Comparison of ENCODE assay signal across 8 mouse cellular contexts in genomic region chr7:110164103-110164681, GRCm38 (mm10). TPM values are rescaled to one million over a fixed set of nuclear protein-coding genes. Genes with fewer than 3 reads are reported as not detected.
DNase-seq lines count a peak whose midpoint lies in the region; ATAC-seq and TF ChIP-seq lines count a peak whose summit lies in the region.

No protein-coding gene starts in this region.

- under 1% methylated on average over 24 of the region's 24 CpGs for WGBS in heart, embryonic 11.5 days (ENCODE audit: insufficient replicate concordance)
- WGBS in kidney, embryonic 16.5 days, result under 1% methylated on average over 24 of the region's 24 CpGs
- WGBS in liver, adult 2 months, result under 1% methylated on average over 24 of the region's 24 CpGs

- peak overlapping the region; percentile 36 for H3K4me3 ChIP-seq in C2C12 (ENCODE audit: insufficient read depth, poor library complexity, severe bottlenecking)
- H3K4me3 ChIP-seq in erythroblast, embryonic 14.5 days (replicated peaks), result peak overlapping the region; percentile 80
- H3K4me3 ChIP-seq in heart, embryonic 11.5 days (ENCODE audit: low read depth, low read length), result peak overlapping the region; percentile 49
- peak overlapping the region; percentile 53 for H3K4me3 ChIP-seq in kidney, embryonic 16.5 days (ENCODE audit: low read length)
- peak overlapping the region; percentile 50 for H3K4me3 ChIP-seq in liver, adult 2 months (ENCODE audit: insufficient read depth, low read depth, low read length)
- H3K4me3 ChIP-seq in myocyte, result peak overlapping the region; percentile 50

- DNase-seq in brain, embryonic 14.5 days (ENCODE audit: low read depth), result peak; percentile 94
- DNase-seq in liver, adult 2 months (ENCODE audit: extremely low read depth, low read depth, low spot score), result peak; percentile 97
- DNase-seq in splenic B cell, adult 2 months (ENCODE audit: low read depth, low spot score), result peak; percentile 88

- TF ChIP-seq POLR2A in brain, embryonic 14.5 days (IDR thresholded peaks at IDR 0.05; ENCODE audit: borderline replicate concordance, extremely low read depth, insufficient read depth, insufficient read length, poor library complexity, severe bottlenecking), result peak; percentile 30; the same call in 1 of the 2 replicates
- no peak for TF ChIP-seq POLR2A in liver, adult 2 months (IDR thresholded peaks at IDR 0.05; ENCODE audit: extremely low read depth, insufficient read depth, low read length)
- peak; percentile 53 for TF ChIP-seq POLR2A in myocyte (IDR thresholded peaks at IDR 0.05; ENCODE audit: insufficient read length, low read depth)

- H3K4me2 ChIP-seq in heart, embryonic 11.5 days, result peak overlapping the region; percentile 80
- peak overlapping the region; percentile 84 for H3K4me2 ChIP-seq in kidney, embryonic 16.5 days (replicated peaks; ENCODE audit: low read depth, low read length)
- H3K4me2 ChIP-seq in myocyte (ENCODE audit: low read depth), result peak overlapping the region; percentile 99

- H3K27me3 ChIP-seq in C2C12 (ENCODE audit: control insufficient read depth, insufficient read depth, insufficient read length), result no peaks in the 10 kb centered on the region
- H3K27me3 ChIP-seq in erythroblast, embryonic 14.5 days (ENCODE audit: control insufficient read depth), result no peaks in the 10 kb centered on the region
- no peaks in the 10 kb centered on the region for H3K27me3 ChIP-seq in heart, embryonic 11.5 days (ENCODE audit: control insufficient read depth, insufficient read depth, low read length)
- no peaks in the 10 kb centered on the region for H3K27me3 ChIP-seq in kidney, embryonic 16.5 days (ENCODE audit: insufficient read depth, low read length)
- H3K27me3 ChIP-seq in liver, adult 2 months (ENCODE audit: control insufficient read depth, insufficient read depth, low read length), result no peaks in the 10 kb centered on the region
- H3K27me3 ChIP-seq in myocyte (ENCODE audit: control insufficient read depth, insufficient read depth, insufficient read length), result no peaks in the 10 kb centered on the region
- no peaks in the 10 kb centered on the region for H3K27me3 ChIP-seq in splenic B cell, adult 2 months (ENCODE audit: control insufficient read depth, insufficient read depth, low read length, poor library complexity, severe bottlenecking)

- peak overlapping the region; percentile 91 for H3K9ac ChIP-seq in heart, embryonic 11.5 days (ENCODE audit: low read depth, low read length)
- peak overlapping the region; percentile 80 for H3K9ac ChIP-seq in kidney, embryonic 16.5 days (replicated peaks; ENCODE audit: low read length)
- peak overlapping the region; percentile 80 for H3K9ac ChIP-seq in liver, adult 2 months (ENCODE audit: low read depth, low read length)

- peak; percentile 80 for ATAC-seq in heart, embryonic 11.5 days (replicated peaks; ENCODE audit: insufficient number of reproducible peaks, low FRiP score, low TSS enrichment)
- ATAC-seq in kidney, embryonic 16.5 days (ENCODE audit: low FRiP score, low TSS enrichment), result peak; percentile 91

- peak; percentile 54 for TF ChIP-seq CTCF in C2C12 (IDR thresholded peaks at IDR 0.05; ENCODE audit: control insufficient read depth, insufficient read depth, insufficient read length)
- TF ChIP-seq CTCF in brain, embryonic 14.5 days (IDR thresholded peaks at IDR 0.05; ENCODE audit: borderline replicate concordance, extremely low read depth, insufficient read depth, insufficient read length), result peak; percentile 72
- peak; percentile 81 for TF ChIP-seq CTCF in liver, adult 2 months (IDR thresholded peaks at IDR 0.05; ENCODE audit: low read depth, low read length)

- no peaks in the 10 kb centered on the region for H3K9me3 ChIP-seq in erythroblast, embryonic 14.5 days (ENCODE audit: control insufficient read depth, low read length)
- H3K9me3 ChIP-seq in heart, embryonic 11.5 days (replicated peaks; ENCODE audit: control insufficient read depth, low read length), result no peaks in the 10 kb centered on the region
- no peaks in the 10 kb centered on the region for H3K9me3 ChIP-seq in kidney, embryonic 16.5 days (ENCODE audit: low read length)

- peak overlapping the region; percentile 70 for H3ac ChIP-seq in C2C12 (ENCODE audit: control insufficient read depth, insufficient read length, low read depth)
- H3ac ChIP-seq in myocyte (ENCODE audit: control insufficient read depth, insufficient read length), result peak overlapping the region; percentile 20

- no peaks in the 10 kb centered on the region for H3K36me3 ChIP-seq in C2C12 (ENCODE audit: control insufficient read depth, insufficient read depth)
- H3K36me3 ChIP-seq in erythroblast, embryonic 14.5 days (ENCODE audit: control insufficient read depth), result no peaks in the 10 kb centered on the region
- H3K36me3 ChIP-seq in heart, embryonic 11.5 days (ENCODE audit: control insufficient read depth, insufficient read depth, low read length), result no peaks in the 10 kb centered on the region
- no peaks in the 10 kb centered on the region for H3K36me3 ChIP-seq in kidney, embryonic 16.5 days (ENCODE audit: insufficient read depth, low read length)
- H3K36me3 ChIP-seq in liver, adult 2 months (ENCODE audit: control insufficient read depth, insufficient read depth, low read length), result no peaks in the 10 kb centered on the region
- H3K36me3 ChIP-seq in myocyte (ENCODE audit: control insufficient read depth, insufficient read depth), result no peaks in the 10 kb centered on the region
- H3K36me3 ChIP-seq in splenic B cell, adult 2 months (ENCODE audit: control insufficient read depth, insufficient read depth, low read length, poor library complexity, severe bottlenecking), result no peaks in the 10 kb centered on the region

- peak overlapping the region; percentile 97 for H3K27ac ChIP-seq in heart, embryonic 11.5 days (ENCODE audit: low read depth, low read length)
- peak overlapping the region; percentile 96 for H3K27ac ChIP-seq in kidney, embryonic 16.5 days (ENCODE audit: low read length)
- H3K27ac ChIP-seq in liver, adult 2 months (replicated peaks; ENCODE audit: insufficient read depth, low read depth, low read length), result peak overlapping the region; percentile 55

- H3K4me1 ChIP-seq in erythroblast, embryonic 14.5 days (ENCODE audit: control insufficient read depth), result peaks cover 21% of the 10 kb centered on the region
- no peaks in the 10 kb centered on the region for H3K4me1 ChIP-seq in heart, embryonic 11.5 days (ENCODE audit: control insufficient read depth, insufficient read depth, low read length)
- peaks cover 5% of the 10 kb centered on the region; the same call in 1 of the 2 replicates for H3K4me1 ChIP-seq in kidney, embryonic 16.5 days (ENCODE audit: insufficient read depth, low read length)
- H3K4me1 ChIP-seq in liver, adult 2 months (ENCODE audit: control insufficient read depth, insufficient read depth, low read length), result no peaks in the 10 kb centered on the region

- no peaks in the 10 kb centered on the region for H3K79me2 ChIP-seq in C2C12 (ENCODE audit: control insufficient read depth, insufficient read depth)
- H3K79me2 ChIP-seq in liver, adult 2 months (ENCODE audit: control insufficient read depth, insufficient read depth, low read length), result no peaks in the 10 kb centered on the region
- no peaks in the 10 kb centered on the region for H3K79me2 ChIP-seq in myocyte (ENCODE audit: control insufficient read depth, insufficient read depth)

- no peaks in the 10 kb centered on the region for H3K79me3 ChIP-seq in C2C12 (ENCODE audit: low read depth)

TF ChIP-seq in C2C12, 6 proteins besides CTCF, POLR2A, EP300 and RAD21:
- TF ChIP-seq CEBPB (IDR thresholded peaks at IDR 0.05; ENCODE audit: low read depth) (peak; percentile 80), USF1 (IDR thresholded peaks at IDR 0.05; ENCODE audit: low read depth) (peak; percentile 85), MYOD1 (IDR thresholded peaks at IDR 0.05; ENCODE audit: control insufficient read depth, insufficient read length, low read depth) (no peak), FOSL1 (IDR thresholded peaks at IDR 0.05; ENCODE audit: insufficient read depth, low read length, poor library complexity, severe bottlenecking) (no peak), MYOG (IDR thresholded peaks at IDR 0.05; ENCODE audit: control insufficient read depth, extremely low read depth, insufficient read length) (no peak), MAX (IDR thresholded peaks at IDR 0.05) (peak; percentile 98)

TF ChIP-seq in myocyte, 11 proteins besides CTCF, POLR2A, EP300 and RAD21:
- no peak for TF ChIP-seq POLR2AphosphoS2 (IDR thresholded peaks at IDR 0.05; ENCODE audit: insufficient read length, low read depth)
- TF ChIP-seq REST (IDR thresholded peaks at IDR 0.05; ENCODE audit: insufficient read depth, insufficient read length), result no peak
- peak; percentile 63 for TF ChIP-seq CEBPB (IDR thresholded peaks at IDR 0.05; ENCODE audit: insufficient read depth, poor library complexity, severe bottlenecking)
- TF ChIP-seq TCF12 (IDR thresholded peaks at IDR 0.05; ENCODE audit: insufficient read depth, poor library complexity, severe bottlenecking), result no peak
- peak; percentile 79 for TF ChIP-seq USF1 (IDR thresholded peaks at IDR 0.05; ENCODE audit: low read depth)
- TF ChIP-seq MAX (IDR thresholded peaks at IDR 0.05; ENCODE audit: low read depth), result peak; percentile 90
- TF ChIP-seq MYOD1 (IDR thresholded peaks at IDR 0.05; ENCODE audit: control insufficient read depth in 1 of 3, insufficient read length in 2 of 3, low read depth in 2 of 3), result no peak
- TF ChIP-seq SRF (IDR thresholded peaks at IDR 0.05; ENCODE audit: control insufficient read depth, insufficient read length, low read depth), result peak; percentile 97

RNA-seq across cellular contexts. Expression of gene Wee1, which starts 42.3 kb away (rescaled TPM):
- polyA plus RNA-seq in C2C12 (2012; fragmentation: generic; extraction: Trizol) (15.8 TPM), myocyte (2012; fragmentation: generic; extraction: Trizol) (4.6 TPM)
- polyA plus RNA-seq in brain, embryonic 14.5 days (2012; rRNA removed), result 10.3 and 14.2 TPM in 2 replicates
- 0.69 and 1.1 TPM in 2 replicates for polyA plus RNA-seq in erythroblast, embryonic 14.5 days (2012)
- polyA plus RNA-seq in heart, embryonic 11.5 days (2014; fragmentation: Nextera tagmentation; extraction: Ambion mirVana), result 25.0 and 25.9 TPM in 2 replicates
- polyA plus RNA-seq in kidney, embryonic 16.5 days (2015; fragmentation: Nextera tagmentation; extraction: Ambion mirVana), result 20.6 TPM in 2 replicates
- 4.1 and 5.3 TPM in 2 replicates for total RNA-seq in liver, adult 2 months (2014; rRNA removed)
- polyA plus RNA-seq in liver, adult 2 months (2012; rRNA removed), result 0.40 and 0.51 TPM in 2 replicates

RNA-seq across cellular contexts. Expression of gene Swap70, which starts 57.3 kb away (rescaled TPM):
- polyA plus RNA-seq in C2C12 (2012; fragmentation: generic; extraction: Trizol) (16.0 TPM), myocyte (2012; fragmentation: generic; extraction: Trizol) (11.4 TPM)
- polyA plus RNA-seq in brain, embryonic 14.5 days (2012; rRNA removed), result 5.5 and 7.5 TPM in 2 replicates
- polyA plus RNA-seq in erythroblast, embryonic 14.5 days (2012), result 0.33 and 0.42 TPM in 2 replicates
- polyA plus RNA-seq in heart, embryonic 11.5 days (2014; fragmentation: Nextera tagmentation; extraction: Ambion mirVana), result 14.4 and 18.8 TPM in 2 replicates
- polyA plus RNA-seq in kidney, embryonic 16.5 days (2015; fragmentation: Nextera tagmentation; extraction: Ambion mirVana), result 32.1 and 34.2 TPM in 2 replicates
- total RNA-seq in liver, adult 2 months (2014; rRNA removed), result 9.7 and 10.5 TPM in 2 replicates
- 2.2 and 2.8 TPM in 2 replicates for polyA plus RNA-seq in liver, adult 2 months (2012; rRNA removed)

Comparison
In these comparisons a context has a peak if more than half of its experiments do, and no peak if none do; other contexts are left out.
1. Peak in every context shown above with its lines: DNase-seq, ATAC-seq, H3K4me3 ChIP-seq and H3K27ac ChIP-seq.